Mouse (Mus musculus): Measurements from ENCODE around the gene Tut4.

- TF ChIP-seq POLR2A (IDR thresholded peaks at IDR 0.05; ENCODE audit: borderline replicate concordance, extremely low read depth, low read depth, low read length) (no peak), CTCF (IDR thresholded peaks at IDR 0.05; ENCODE audit: insufficient read depth, low read length) (no peak)
Observed at GRCm38 (mm10) chr4:108598306-108598705, 139.1 kb downstream of the Tut4 start.

All from lung, adult 2 months (tissue).